Mouse (Mus musculus): Measurements from ENCODE around the gene Cd80.

DNA sequence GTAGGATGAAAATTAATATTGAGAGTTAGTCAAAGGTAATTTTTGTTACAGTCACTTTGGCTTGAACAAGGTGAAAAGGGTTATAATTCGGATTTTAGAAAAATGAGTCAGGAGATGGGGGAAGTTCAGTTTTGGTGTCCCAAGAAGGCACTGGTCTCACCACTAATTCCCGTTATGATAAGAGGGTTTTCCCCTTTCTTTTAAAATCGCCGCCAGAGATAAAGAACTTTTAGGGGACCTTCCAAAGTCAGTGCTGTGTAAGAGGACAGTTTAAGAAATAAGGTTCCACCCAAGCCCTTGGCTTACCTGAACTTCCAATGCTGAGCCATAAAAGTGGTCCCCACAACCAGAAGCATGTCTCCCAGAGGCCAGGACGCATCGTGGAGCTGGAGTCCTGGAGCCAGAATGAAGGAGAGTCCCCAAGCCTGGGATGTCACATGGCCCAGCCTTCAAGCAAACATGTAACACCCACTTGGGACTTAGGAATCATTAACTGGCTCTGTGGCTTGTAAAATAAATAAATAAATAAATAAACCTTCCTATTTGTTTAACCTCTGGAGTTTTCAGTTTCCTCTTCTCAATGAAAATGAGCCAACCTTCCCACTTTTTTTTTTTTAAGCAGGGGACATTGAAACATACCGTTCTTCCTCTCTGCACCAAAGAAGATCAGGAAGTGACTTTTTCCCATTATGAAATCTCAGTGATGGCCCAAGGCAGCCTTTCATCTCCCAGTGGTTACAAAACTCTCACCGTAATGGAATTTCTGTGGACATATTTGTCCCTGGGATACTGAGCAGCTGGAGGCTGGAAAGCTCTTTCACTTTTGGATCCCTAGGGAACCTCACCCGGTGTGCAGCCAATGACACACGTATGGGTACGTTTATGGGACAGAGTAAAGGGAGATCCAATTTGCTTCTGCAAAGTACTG, 22.6 kb upstream of the Cd80 start, which contains the start of gene Pla1a:
- no peak for TF ChIP-seq POLR2A (IDR thresholded peaks at IDR 0.05; ENCODE audit: low read depth, low read length)
- no peak for TF ChIP-seq ZC3H11A (IDR thresholded peaks at IDR 0.05; ENCODE audit: low read depth, low read length)
- no peak for TF ChIP-seq CTCF (conservative IDR thresholded peaks at IDR 0.05 in 1 of 2, IDR thresholded peaks at IDR 0.05 in 1 of 2; ENCODE audit: low read depth in 2 of 2, low read length in 2 of 2)
- TF ChIP-seq CHD2 (IDR thresholded peaks at IDR 0.05; ENCODE audit: low read length): peak; percentile 54; the same call in 1 of the 2 replicates
- no peak for TF ChIP-seq GABPA (IDR thresholded peaks at IDR 0.05; ENCODE audit: insufficient replicate concordance, low read depth, low read length)
- TF ChIP-seq HCFC1 (IDR thresholded peaks at IDR 0.05; ENCODE audit: low read depth, low read length): no peak
- no peak for TF ChIP-seq E2F4 (IDR thresholded peaks at IDR 0.05; ENCODE audit: insufficient replicate concordance, low read depth, low read length)
- TF ChIP-seq MAZ (IDR thresholded peaks at IDR 0.05; ENCODE audit: low read depth, low read length): no peak
- no peak; the same call in 1 of the 2 replicates for TF ChIP-seq MXI1 (IDR thresholded peaks at IDR 0.05; ENCODE audit: low read depth, low read length)
- TF ChIP-seq JUND (conservative IDR thresholded peaks at IDR 0.05; ENCODE audit: low read depth, low read length): peak; percentile 64
- TF ChIP-seq UBTF (IDR thresholded peaks at IDR 0.05; ENCODE audit: low read depth, low read length): no peak
